Mouse (Mus musculus) limb, embryonic 11.5 days (tissue): Measurements from ENCODE around the gene Nav3. TPM values are rescaled to one million over a fixed set of nuclear protein-coding genes. Genes with fewer than 3 reads are reported as not detected.
A peak's percentile ranks its signal among the peaks of the same experiment; 100 is the strongest.

ENCODE experiments used
- ATAC-seq: fragments of 200-750 bp; cut with Nextera tagmentation; 2 replicates; pipeline ENCODE4 v1.8.0; 2017; ENCODE audit warnings: low read depth; ENCODE audit not compliant: insufficient number of reproducible peaks, low FRiP score, low TSS enrichment
- DNase-seq: peaks from one replicate; pipeline ENCODE4 v3.0.0-alpha.2; 2015; ENCODE audit warnings: low spot score
- H3K27ac ChIP-seq: fragments of 300-500 bp; sonication (generic); replicated peaks from 2 replicates; pipeline ENCODE4 v1.5.1; 2014; ENCODE audit warnings: low read depth, mild to moderate bottlenecking, low read length
- H3K27me3 ChIP-seq: fragments of 300-500 bp; sonication (generic); 2 replicates; pipeline ENCODE4 v1.6.1; 2014; ENCODE audit warnings: mild to moderate bottlenecking, low read length, mixed read lengths; ENCODE audit not compliant: control insufficient read depth, insufficient read depth
- H3K36me3 ChIP-seq: fragments of 300-500 bp; sonication (generic); 2 replicates; pipeline ENCODE4 v1.6.1; 2014; ENCODE audit warnings: mild to moderate bottlenecking, low read length, moderate library complexity, mixed read lengths; ENCODE audit not compliant: control insufficient read depth, insufficient read depth
- H3K4me1 ChIP-seq: fragments of 300-500 bp; sonication (generic); 2 replicates; pipeline ENCODE4 v1.6.1; 2014; ENCODE audit warnings: low read length, mixed read lengths; ENCODE audit not compliant: control insufficient read depth, insufficient read depth
- H3K4me2 ChIP-seq: fragments of 300-500 bp; sonication (generic); 2 replicates; pipeline ENCODE4 v1.6.1; 2014; ENCODE audit warnings: low read depth, mild to moderate bottlenecking, moderate library complexity; ENCODE audit not compliant: severe bottlenecking
- H3K4me3 ChIP-seq: fragments of 300-500 bp; sonication (generic); 2 replicates; pipeline ENCODE4 v1.5.1; 2014; ENCODE audit warnings: low read depth, low read length
- H3K9ac ChIP-seq: fragments of 300-500 bp; sonication (generic); 2 replicates; pipeline ENCODE4 v1.6.1; 2014; ENCODE audit warnings: mild to moderate bottlenecking, low read length
- H3K9me3 ChIP-seq: fragments of 300-500 bp; sonication (generic); 2 replicates; pipeline ENCODE4 v1.6.1; 2016; ENCODE audit warnings: low read length; ENCODE audit not compliant: control insufficient read depth
- WGBS: fragments of 180-500 bp; shearing (Covaris S2); extraction: QIAGEN DNeasy Blood & Tissue Kit; methylation state at CpG from one replicate; pipeline ENCODE4 v1.1.7; 2014; 5-methylcytosine and 5-hydroxymethylcytosine counted together
- polyA plus RNA-seq: library from polyadenylated mRNA; unstranded; fragments of >200 nt; fragmentation: Nextera tagmentation; extraction: Ambion mirVana; gene quantifications from 2 replicates; pipeline ENCODE4 v1.2.1, GENCODE M21; 2014

Nav3 gene
- polyA plus RNA-seq, 1 experiment from 2014 or later = 1.8 TPM

GRCm38 (mm10) chr10:109765650-109766049 is 690.4 kb downstream of the Nav3 start:
- Histone ChIP-seq H3K9me3 (no peaks in the 10 kb centered on the region), H3K9ac (no peak overlapping the region), H3K4me1 (no peaks in the 10 kb centered on the region), H3K4me3 (no peak overlapping the region), H3K27me3 (no peaks in the 10 kb centered on the region), H3K27ac (no peak overlapping the region), H3K4me2 (no peak overlapping the region), H3K36me3 (no peaks in the 10 kb centered on the region)
- WGBS = 4% methylated on average over 2 of the region's 2 CpGs
- DNase-seq (peak; percentile 66), ATAC-seq (no peak)

- Histone ChIP-seq H3K27me3 (no peaks in the 10 kb centered on the region), H3K9me3 (no peaks in the 10 kb centered on the region), H3K4me3 (no peak overlapping the region), H3K4me2 (no peak overlapping the region), H3K4me1 (no peaks in the 10 kb centered on the region), H3K36me3 (no peaks in the 10 kb centered on the region), H3K27ac (no peak overlapping the region), H3K9ac (no peak overlapping the region)
- ATAC-seq = 0 out of 2 replicates have a peak, but pooled peaks have one; percentile 31
- 83% methylated on average over 18 of the region's 18 CpGs for WGBS
- DNase-seq = no peak
These were observed 691.4 kb downstream of the Nav3 start for GRCm38 (mm10) chr10:109764412-109765101.

DNA sequence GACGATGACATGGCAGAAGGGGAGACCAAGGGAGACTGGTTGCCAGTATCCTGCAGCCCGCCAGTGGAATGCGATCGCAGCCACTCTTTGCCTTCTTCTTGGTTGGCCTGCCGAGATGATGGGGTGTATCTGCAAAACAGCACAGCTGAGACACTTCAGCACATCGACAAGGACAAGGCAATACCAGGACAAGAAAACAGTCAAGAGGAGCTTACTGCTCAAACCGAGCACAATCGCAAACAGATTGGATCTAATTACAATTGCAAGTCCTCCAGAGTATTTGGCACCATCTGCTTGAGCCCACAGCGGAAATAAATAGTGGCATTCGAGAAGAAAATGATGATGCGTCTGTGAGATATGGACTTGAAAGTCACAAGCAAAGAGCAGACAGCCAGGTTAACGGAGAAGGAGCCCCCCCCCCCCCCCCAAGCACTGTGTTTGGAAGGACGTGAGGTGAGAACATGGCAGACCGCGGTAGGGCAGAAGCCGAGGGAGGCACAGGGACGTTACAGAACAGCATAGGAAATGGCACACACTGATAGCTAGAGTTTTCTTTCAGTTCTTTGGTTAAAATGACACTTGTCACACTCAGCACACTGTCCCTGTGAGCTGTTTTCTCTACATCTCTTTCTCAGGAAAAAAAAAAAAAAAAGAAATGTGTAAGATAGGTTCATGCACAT is 696.9 kb downstream of the Nav3 start:
- ATAC-seq = no peak
- no peaks in the 10 kb centered on the region for H3K4me1 ChIP-seq
- H3K9ac ChIP-seq = no peak overlapping the region
- H3K27me3 ChIP-seq = no peaks in the 10 kb centered on the region
- H3K4me3 ChIP-seq = no peak overlapping the region
- WGBS = 81% methylated on average over 17 of the region's 17 CpGs
- no peak overlapping the region for H3K4me2 ChIP-seq
- no peaks in the 10 kb centered on the region for H3K9me3 ChIP-seq
- no peak for DNase-seq
- no peaks in the 10 kb centered on the region for H3K36me3 ChIP-seq
- no peak overlapping the region for H3K27ac ChIP-seq

GRCm38 (mm10) chr10:109746901-109747300 is 709.1 kb downstream of the Nav3 start:
- no peaks in the 10 kb centered on the region for H3K4me1 ChIP-seq

GRCm38 (mm10) chr10:109741664-109742063 is 714.3 kb downstream of the Nav3 start:
- ATAC-seq (no peak), DNase-seq (no peak)
- WGBS = 88% methylated on average over 2 of the region's 2 CpGs
- Histone ChIP-seq H3K27ac (no peak overlapping the region), H3K9ac (no peak overlapping the region), H3K36me3 (no peaks in the 10 kb centered on the region), H3K4me3 (no peak overlapping the region), H3K27me3 (no peaks in the 10 kb centered on the region), H3K4me2 (no peak overlapping the region), H3K9me3 (no peaks in the 10 kb centered on the region), H3K4me1 (no peaks in the 10 kb centered on the region)

More at GRCm38 (mm10) chr10:109746901-109747300, 709.1 kb downstream of the Nav3 start:
- ATAC-seq = no peak
- DNase-seq = no peak
- no peaks in the 10 kb centered on the region for H3K27me3 ChIP-seq
- H3K4me3 ChIP-seq = no peak overlapping the region
- 65% methylated on average over 3 of the region's 3 CpGs for WGBS
- H3K9me3 ChIP-seq = no peaks in the 10 kb centered on the region
- no peaks in the 10 kb centered on the region for H3K36me3 ChIP-seq
- H3K9ac ChIP-seq = no peak overlapping the region
- H3K4me2 ChIP-seq = no peak overlapping the region
- H3K27ac ChIP-seq = no peak overlapping the region

DNA sequence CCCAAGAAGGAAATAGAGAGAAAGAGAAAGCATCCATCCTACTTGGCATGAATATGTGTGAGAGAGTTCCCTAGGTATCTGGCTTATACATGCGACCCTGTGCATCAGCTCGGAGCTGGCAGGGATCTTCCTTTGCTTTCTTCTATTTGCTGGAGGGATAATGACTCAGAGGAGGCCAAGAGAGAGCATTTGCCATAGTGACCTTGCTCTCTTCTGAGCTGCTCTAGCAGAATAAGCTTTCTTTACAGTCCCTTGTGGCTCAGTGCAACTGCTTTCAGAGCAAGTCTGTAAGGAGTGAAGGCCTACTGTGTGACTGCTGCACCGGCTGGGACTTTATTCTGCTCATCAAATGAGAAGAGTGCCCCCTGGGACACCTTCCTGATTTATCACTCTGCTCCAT is 715.7 kb downstream of the Nav3 start:
- WGBS = 74% methylated on average over 3 of the region's 3 CpGs
- no peaks in the 10 kb centered on the region for H3K9me3 ChIP-seq
- no peak overlapping the region for H3K4me3 ChIP-seq
- no peak overlapping the region for H3K4me2 ChIP-seq
- no peak overlapping the region for H3K27ac ChIP-seq
- H3K27me3 ChIP-seq = no peaks in the 10 kb centered on the region
- DNase-seq (no peak), ATAC-seq (no peak)
- H3K9ac ChIP-seq = no peak overlapping the region
- H3K4me1 ChIP-seq = no peaks in the 10 kb centered on the region
- no peaks in the 10 kb centered on the region for H3K36me3 ChIP-seq

DNA sequence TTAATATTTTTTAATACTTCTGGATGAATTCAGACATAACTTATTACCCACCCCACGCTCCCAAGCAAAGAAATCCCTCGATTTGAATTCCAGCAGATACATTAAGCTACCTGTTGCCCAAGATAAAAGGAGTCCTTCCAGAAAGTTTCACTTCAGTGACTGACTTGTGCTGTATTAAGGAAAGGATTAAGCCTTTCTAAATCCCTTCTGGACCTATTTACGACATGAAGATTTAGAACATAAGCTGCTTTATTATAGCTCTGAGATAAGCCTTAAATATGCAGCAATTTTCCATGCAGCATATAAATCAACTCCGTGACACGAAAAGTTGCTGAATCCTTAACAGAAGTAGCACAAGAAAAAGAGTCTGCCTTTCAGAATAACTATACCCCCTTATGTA is 732.4 kb downstream of the Nav3 start:
- 76% methylated on average over 5 of the region's 5 CpGs for WGBS
- ATAC-seq (no peak), DNase-seq (no peak)
- H3K9me3 ChIP-seq = no peaks in the 10 kb centered on the region
- no peak overlapping the region for H3K9ac ChIP-seq
- no peak overlapping the region for H3K27ac ChIP-seq
- no peaks in the 10 kb centered on the region for H3K27me3 ChIP-seq
- no peak overlapping the region for H3K4me3 ChIP-seq
- H3K4me2 ChIP-seq = no peak overlapping the region
- no peaks in the 10 kb centered on the region for H3K36me3 ChIP-seq
- no peaks in the 10 kb centered on the region for H3K4me1 ChIP-seq

GRCm38 (mm10) chr10:109718808-109719207 is 737.2 kb downstream of the Nav3 start:
- Histone ChIP-seq H3K9ac (no peak overlapping the region), H3K9me3 (no peaks in the 10 kb centered on the region), H3K27ac (no peak overlapping the region), H3K27me3 (no peaks in the 10 kb centered on the region), H3K36me3 (no peaks in the 10 kb centered on the region), H3K4me2 (no peak overlapping the region), H3K4me3 (no peak overlapping the region), H3K4me1 (no peaks in the 10 kb centered on the region)
- 96% methylated on average over 2 of the region's 2 CpGs for WGBS
- ATAC-seq (no peak), DNase-seq (no peak)
